Mouse (Mus musculus) layer of hippocampus, adult 9-10 months (tissue): Measurements from ENCODE around the gene Ccdc85b.
A peak's percentile ranks its signal among the peaks of the same experiment; 100 is the strongest.
"Not testable (repeated sequence)": the region's sequence is repeated elsewhere in the genome, so short reads cannot be mapped to it uniquely, and the experiment has no call there.

Source experiments
- DNase-seq: peaks from one replicate; pipeline ENCODE4 v3.0.0; 2022; ENCODE audit warnings: low spot score

Ccdc85b gene

DNA sequence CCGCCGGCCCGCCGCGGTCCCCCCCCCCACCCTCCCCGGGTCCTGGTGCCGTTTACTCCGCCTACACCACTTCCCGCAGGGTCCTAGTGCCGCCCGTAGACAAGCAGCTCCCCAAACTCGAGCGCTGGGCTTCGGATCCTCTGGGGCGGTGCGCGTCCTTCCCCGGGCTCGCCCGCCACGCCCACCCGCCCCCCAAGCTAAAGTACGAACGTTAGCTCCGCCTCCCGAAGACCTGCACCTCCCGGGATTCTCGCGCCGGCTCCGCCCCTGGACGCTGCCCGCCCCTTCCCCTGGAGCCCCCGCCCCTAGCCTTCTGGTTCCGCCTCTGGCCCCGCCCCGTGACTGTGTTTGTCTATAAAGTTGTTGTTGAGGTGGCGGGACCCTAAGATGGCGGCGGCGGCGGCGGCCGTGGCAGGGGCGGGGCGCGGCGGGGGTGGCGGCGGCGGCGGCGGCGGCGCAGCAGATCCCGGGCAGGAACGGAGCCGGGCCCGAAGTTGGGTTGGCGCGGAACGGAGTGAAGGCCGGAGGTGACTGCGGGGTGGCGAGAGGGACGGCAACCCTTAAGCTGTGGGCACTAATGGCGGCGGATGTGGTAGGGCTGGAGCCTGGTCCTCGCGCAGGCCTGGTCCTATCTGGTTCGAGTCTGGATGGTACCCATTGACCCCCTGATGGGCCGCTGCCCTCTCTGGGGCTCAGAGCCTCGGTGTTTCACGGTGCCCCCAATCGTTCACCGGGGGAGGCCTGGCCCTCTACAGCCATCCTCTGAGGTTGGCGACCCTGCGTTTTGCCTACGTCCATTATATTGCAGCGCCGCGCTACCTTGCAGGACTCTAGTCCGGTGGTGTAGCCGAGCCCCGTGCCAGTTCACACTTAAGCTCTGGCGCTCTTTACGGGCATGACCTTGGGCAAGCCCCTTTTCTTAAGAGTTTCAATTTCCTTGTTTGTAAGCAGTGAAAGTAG, 32.6 kb downstream of the Ccdc85b start, which contains the start of the genes Drap1 and AI837181:
Drap1 (minus strand) TSS at position 198 of the 960 bp plus-strand sequence.
AI837181 (plus strand) TSS at position 363 of the 960 bp plus-strand sequence.
- peak; percentile 68 for DNase-seq

DNA sequence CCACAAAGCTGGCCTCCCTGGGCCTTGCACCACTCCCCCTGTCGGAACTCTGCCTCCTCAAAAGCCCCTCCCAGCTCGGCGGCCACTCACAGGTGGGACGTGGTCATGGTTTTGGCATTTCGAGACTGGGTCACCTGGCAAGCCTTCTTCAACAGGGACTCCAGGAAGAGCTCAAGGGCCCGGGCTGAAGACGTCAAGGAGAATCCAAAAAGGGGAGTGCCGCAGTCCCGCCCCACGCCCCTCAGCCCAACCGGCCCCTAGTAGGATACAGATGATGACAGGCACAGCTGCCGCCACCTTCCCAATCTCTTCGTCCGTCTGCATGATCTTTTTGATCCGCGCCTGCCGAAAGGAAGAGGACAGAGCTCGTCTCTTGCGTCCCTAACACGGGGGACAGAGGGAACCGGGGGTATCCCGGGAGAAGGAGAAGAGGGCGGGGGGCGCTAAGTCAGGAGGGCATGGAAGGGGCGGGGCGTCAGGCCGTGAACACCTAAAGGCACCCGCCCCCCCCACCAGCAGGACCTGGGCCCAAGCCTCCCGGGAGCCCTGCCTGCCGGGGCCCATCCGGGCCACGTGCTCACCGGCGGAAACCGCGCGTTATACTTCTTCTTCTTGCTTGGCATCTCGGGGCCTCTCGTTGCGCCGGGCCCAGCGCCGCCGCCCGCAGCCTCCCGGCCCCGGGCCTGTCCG, 33.5 kb downstream of the Ccdc85b start:
- DNase-seq: no peak

DNA sequence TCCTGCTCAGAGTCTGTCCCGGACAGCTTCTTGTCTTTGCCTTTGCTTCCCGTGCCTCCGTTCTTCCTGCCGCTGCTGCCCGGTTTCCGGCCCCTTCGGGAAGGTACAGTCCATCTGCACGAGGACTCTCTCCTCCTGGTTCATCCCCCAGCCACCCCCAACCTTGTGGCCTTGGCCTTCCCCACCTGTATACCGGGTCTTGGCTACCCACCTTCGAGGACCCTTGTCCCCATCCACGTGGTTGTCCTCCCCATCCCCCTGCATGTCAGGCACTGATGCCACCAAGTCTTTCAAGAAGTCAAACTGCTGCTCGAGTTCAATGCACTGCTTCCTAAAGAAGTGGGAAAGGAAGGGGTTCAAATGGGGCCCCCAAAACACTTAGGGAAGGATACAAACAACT, 34.1 kb downstream of the Ccdc85b start:
- DNase-seq: no peak

DNA sequence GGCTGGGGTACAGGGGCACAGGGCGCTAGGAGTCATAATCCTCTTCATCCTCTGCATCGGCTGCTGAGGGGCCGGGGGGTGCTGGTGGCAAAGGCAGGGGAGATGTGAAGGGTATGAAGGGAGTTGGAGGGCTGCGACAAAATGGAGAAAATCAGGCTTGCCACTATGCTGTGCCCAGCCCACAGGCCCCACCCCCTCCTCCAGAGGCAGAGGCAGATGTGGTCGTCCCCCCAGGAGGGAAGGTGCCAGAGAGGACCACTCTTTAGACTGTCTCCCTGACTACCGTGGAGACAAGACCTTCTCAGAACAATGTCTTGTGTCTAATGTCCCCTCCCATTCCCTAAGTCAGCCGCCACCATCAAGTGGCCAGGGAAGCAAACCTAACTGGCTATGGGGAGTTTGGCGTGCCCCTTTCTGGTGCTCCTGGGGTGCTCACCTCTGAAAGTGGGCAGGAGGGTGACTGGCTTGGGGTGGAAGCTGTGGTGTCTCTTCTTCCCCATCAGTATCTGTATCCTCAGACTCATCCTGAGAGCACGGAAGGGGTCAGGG, 34.7 kb downstream of the Ccdc85b start:
- no peak for DNase-seq

DNA sequence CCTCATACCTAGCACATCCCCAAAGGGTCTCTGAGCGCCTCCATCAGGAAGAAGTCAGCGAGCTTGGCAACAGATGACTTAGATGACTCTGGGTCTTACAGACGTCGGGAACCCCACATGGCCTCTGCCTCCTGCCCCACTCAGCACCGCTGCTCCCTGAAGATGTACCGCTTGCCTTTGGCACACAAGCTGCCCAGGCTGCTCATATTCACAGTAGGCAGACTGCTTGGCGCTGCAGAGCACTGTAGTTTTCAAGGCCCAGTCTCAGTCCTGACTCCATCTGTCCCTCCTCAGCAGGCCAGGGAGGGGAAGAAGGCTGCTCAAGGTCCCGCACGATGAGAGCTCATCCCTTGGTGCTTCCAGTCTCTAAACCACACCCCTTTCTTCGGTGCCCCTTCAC, 35.4 kb downstream of the Ccdc85b start:
- no peak for DNase-seq

DNA sequence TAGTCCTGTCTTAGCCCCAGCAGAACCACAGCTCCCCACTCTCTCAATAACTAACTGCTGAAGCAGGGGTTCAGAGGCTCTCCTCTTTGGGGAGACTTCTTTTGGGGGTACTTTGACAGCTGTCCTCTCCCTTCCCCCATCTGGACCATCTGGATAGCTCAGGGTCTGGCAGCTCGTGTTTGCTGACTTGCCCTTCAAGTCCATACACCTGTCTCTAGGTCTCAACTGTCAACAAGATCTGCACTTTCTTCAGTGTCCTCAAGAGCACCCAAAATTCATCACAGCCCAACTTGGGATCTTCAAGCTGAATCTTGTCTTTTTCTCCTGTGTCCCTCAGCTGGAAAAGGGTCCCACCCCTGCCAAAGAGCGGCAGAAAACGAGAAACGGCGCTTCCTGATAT, 35.9 kb downstream of the Ccdc85b start:
- no peak for DNase-seq

GRCm38 (mm10) chr19:5420579-5420978, 37.1 kb downstream of the Ccdc85b start:
- DNase-seq: no peak

DNA sequence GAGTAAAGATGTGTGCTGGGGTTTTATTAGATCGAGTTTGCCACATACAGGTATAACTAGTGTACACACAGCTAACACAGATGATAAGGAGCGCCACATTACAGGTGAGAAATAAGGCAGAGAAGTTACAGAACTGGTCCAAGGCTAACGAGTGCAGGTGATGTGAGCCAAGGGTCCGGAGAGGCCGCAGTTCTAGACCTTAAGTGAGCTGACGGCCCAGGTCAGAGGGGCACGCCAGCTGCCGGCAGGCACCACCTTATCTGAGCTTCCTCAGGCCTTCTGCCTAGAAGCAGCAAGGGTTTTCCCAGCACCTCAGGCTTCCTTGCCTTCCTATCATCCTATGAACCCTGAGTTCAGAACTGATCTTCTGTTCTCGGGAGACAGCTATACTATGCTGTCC, 38.1 kb downstream of the Ccdc85b start:
- DNase-seq: no peak

- no peak for DNase-seq
Measured at GRCm38 (mm10) chr19:5418750-5419466, 38.8 kb downstream of the Ccdc85b start.

- no peak for DNase-seq
Measured at GRCm38 (mm10) chr19:5414534-5414957, 43.1 kb downstream of the Ccdc85b start.

DNA sequence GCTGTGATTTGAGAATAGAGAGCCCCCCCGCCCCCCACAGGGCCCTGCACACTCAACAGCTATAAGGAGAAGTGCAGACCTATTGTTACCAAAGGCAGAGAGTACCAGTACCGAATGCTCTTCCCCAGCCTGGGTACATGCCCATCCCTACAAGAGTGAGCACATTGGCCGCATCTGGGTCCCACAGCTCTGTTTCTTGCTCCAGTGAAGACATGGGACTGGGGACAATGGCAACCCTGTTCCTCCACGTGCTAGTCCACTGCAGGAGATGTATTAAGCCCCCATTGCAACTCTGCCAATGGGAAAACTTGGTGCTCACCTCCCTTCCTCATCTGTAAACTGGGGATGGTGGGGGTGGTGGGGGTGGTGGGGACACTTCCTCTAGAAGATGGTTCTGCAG, 43.9 kb downstream of the Ccdc85b start:
- DNase-seq: no peak

DNA sequence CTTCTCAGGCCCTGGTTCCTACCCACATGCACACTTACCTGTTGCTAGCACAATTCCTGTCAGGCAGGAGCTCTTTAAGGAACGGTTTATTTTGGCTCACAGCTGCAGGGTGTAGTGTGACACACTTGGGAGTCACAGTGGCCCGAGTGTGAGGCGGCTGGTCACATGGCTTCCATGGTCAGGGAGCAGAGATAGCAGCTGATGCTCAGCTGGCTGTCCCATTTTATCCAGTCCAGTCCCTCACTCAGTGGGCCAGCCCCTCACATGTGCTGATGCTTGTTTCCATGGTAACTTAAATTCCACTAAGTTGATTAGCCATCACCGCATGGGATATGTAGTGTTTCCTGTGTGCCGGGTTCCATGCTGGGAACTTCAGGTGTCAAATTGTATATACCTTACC, 45.7 kb downstream of the Ccdc85b start:
- no peak for DNase-seq

- DNase-seq: no peak
Measured at GRCm38 (mm10) chr19:5410641-5411040, 47.1 kb downstream of the Ccdc85b start.

GRCm38 (mm10) chr19:5409068-5409467, 48.6 kb downstream of the Ccdc85b start:
- no peak for DNase-seq

- no peak for DNase-seq
Measured at GRCm38 (mm10) chr19:5408057-5409001, 49.4 kb downstream of the Ccdc85b start.

GRCm38 (mm10) chr19:5407133-5407532, 50.6 kb downstream of the Ccdc85b start:
- no peak for DNase-seq

DNA sequence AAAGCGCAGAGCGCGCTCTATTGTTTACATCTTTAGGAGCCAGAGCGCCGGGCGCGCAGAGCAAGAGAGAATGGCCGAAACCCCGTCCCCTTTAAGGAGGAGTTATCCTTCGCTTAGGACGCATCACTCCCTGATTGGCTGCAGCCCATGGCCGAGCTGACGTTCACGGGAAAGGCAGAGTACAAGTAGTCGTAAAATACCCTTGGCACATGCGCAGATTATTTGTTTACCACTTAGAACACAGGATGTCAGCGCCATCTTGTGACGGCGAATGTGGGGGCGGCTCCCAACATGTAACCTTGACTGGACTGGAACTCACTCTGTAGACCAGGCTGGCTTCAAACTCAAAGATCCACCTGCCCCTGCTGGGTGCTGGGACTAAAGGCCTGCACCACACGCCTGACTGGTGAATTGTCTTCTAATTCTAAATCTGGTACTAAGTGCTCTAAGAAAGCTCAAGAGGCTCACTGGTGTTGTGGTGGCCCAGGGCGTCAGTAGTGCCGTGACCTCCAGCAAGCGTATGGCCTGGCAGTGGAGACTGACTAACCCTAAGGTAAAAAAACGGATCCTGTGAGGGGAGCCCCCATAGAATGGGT, 51.1 kb downstream of the Ccdc85b start:
- DNase-seq: not testable (repeated sequence)

GRCm38 (mm10) chr19:5405924-5406323, 51.8 kb downstream of the Ccdc85b start:
- DNase-seq: no peak
